Mouse (Mus musculus) fibroblast of lung, adult 2 months (primary cell): ENCODE results near the gene Plekhm3.

Source experiments
- DNase-seq: peaks from one replicate; pipeline ENCODE4 v3.0.0-alpha.2; 2011; ENCODE audit warnings: low read depth

The Plekhm3 gene

DNA sequence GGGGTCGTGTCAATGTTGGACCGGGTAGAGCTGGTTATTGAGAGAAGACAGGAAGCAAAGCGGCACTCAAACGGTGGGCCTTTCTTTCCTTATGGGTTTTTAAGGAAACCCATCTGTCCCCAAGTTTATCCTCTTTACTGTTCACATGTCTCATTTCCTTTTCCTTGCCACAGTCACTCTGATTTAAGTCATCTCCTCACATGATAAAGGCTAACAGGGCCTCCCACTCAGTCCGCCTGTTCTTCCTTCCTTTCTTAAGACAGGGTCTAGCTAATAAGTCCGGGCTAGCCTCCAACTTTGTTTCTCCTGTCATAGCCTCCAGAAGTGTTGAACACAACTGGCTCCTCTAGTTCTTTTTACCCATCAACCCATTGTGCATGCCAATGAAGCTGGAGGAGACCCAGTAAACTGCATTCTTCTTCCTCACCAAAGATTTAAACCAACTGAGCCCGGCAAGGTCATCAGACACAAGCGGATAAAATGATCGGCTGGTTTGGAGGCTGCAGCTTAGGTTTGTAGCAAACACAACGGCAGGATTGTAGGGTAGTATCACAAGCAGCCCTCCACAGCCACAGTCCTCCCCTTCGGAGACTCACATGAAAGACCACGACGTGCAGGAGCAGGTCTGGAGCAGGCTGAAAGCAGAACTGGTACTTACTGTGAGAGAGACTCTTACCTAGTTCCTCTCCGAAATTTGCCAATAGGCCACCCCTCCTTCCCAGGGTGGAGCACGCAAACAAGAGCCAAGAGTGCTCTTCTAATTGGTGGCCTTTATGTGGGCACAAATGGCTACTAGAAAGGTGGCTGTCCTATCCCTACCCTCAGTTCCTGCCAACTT lies 29.0 kb downstream of the Plekhm3 start:
- no peak for DNase-seq

DNA sequence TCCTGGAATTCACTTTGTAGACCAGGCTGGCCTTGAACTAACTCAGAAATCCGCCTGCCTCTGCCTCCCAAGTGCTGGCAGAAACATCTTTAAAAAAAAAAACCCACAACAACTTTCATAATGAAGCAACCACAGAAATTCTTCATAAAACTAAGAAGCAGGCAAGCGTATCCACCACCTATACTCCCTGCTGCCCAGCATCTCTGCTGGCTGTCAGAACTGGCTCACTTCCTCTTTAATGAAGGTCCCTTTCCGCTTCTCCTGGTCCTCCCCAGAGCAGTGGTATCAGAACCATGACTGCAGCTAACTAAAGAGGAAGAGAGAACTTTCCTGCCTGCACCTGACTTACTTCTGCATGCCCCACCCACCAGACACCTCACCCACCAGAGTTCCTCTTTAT lies 31.0 kb downstream of the Plekhm3 start:
- DNase-seq, result no peak

DNA sequence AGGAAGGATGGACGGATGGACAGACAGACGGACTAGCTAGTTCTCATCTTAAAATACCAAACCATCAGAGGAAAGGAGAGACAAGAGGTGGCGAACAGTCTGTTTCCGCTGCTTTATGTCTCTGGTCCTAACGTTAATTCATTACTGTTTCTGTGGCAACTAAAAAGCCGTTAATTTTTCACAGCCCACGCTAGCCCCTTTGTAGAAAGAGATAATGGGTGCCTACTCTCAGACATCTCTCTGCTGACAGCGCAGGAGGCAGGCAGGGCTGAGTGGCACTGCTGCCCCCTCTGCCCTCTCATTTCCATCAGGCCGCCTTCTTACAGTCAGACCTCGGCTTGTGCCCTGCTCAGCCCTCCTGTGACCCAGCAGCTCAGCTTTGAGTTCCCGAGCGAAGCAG lies 32.3 kb downstream of the Plekhm3 start:
- DNase-seq, result no peak

- no peak for DNase-seq
Measured at GRCm38 (mm10) chr1:64918810-64919528, 37.7 kb downstream of the Plekhm3 start.

DNA sequence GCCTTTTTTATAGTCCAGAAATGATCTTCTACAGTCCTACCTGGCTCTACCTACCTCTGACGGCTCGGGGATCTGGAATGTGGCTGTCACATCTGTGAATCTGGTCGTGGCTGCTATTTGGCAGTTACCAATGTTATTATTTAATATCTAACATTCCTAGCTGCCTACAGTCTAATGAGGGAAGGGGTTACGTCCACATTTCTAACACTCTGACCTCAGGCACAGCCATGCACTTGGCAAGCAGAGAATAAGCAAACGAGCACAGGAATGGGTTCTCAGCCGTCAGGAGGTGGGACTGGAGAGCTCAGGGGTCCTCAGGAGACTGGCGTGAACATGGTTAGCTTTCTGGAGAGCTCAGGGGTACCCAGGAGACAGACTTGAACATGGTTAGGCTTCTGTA lies 38.7 kb downstream of the Plekhm3 start:
- no peak for DNase-seq

DNA sequence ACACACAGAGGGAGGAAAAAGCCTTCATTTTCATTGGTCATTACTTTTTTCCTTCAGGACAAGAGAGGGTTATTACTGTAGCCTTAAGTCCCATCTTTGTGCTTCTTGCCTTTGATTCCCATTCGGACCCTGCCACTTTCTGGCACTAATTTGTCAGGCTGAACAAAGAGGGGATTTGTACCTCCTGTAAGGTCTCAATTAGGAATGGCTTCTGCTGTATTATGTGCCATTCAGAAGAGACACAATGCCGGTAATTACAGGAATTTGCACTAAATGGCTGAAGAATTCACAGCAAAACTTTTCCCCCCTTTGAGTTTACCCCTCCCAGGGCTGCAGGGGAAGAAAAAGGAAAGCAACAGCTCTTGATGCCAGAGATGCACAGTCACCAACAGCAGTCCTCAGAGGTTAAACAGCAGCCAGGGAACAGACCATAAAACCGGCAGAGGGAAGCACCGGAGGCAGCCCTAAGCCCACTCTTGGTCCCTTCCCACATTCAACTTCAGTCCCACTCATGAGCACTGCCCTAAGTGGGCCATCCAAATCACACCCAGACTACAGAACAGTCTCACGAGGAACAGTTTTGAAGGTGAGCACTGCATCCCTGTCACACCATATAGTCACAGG lies 39.6 kb downstream of the Plekhm3 start:
- no peak for DNase-seq

DNA sequence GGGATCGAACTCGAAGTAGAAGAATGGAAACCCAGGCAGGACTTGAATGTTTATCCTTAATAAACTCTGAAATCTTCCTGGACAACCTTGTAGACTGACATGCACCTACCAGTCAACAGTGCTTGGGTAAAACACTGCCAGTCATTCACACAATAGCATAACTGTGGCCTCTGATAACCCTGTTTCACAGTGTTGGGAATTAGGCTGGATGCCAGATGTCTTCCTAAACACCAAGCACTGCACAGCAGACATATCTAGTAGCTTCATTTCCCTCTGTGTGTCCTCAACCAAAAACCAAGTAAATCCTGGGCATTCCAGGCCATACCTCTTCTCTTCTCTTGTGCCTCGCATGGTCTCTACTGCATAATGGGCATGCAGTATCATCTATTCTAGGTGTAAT lies 42.3 kb downstream of the Plekhm3 start:
- no peak for DNase-seq

GRCm38 (mm10) chr1:64907740-64908139 lies 48.9 kb downstream of the Plekhm3 start:
- DNase-seq, result peak; percentile 52

GRCm38 (mm10) chr1:64906226-64906625 lies 50.4 kb downstream of the Plekhm3 start:
- DNase-seq, result no peak

- no peak for DNase-seq
Measured at GRCm38 (mm10) chr1:64903415-64903814, 53.2 kb downstream of the Plekhm3 start.

DNA sequence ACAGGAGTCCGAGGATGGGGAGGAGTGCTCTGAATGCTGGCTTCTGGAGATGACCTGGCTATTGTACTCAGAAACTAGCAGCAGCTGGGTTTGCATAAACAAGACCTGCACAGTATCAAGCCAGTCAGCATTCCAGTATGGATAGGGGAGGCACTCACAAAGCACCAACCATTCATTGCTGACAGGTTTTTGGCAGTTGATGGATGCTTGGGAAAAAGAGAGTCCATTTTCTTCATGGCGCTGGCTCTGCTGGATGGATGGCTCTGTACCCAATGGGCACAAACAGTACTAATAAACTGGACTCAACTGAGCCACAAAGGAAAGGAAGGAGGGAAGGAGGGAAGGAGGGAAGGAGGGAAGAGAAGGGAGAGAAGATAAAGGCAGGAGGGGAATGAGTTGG lies 53.8 kb downstream of the Plekhm3 start:
- no peak for DNase-seq

DNA sequence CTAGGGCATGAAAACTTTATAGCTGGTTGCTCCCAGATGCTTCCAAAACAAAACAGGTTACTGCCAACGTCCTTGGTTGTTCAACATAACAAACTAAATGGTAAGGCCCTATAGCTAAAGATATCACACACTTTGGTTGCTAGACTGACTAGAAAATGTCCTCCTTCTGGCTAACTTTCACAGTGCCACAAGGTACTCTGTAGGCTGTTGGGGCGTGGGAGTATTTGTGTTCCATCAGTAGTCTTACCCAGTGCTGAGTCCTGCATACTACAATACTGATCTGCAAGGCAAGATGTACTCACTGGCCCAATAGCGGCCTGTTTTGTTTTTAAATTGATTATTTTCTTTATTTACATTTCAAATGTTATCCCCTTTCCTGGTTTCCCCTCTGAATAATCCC lies 56.9 kb downstream of the Plekhm3 start:
- DNase-seq, result no peak

- DNase-seq, result no peak
Measured at GRCm38 (mm10) chr1:64897485-64897884, 59.1 kb downstream of the Plekhm3 start.

DNA sequence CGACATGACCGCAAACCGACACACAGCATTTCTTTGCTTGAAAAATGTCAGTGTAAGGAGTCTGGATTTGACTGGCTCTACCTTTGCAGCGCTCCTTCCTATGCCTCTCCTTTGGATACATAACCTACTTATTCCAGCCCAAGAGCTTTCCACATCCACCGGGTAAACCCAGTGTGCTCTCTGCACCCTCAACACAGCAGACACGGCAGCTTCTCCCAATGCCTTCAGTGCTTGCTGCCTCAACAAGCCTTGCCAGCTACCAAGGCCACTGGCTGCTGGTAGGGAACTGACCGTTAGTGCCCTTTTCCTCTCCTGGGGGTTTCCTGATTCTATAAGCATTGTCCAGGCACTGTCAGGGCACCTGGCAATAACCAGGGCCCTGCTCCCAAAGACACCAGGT lies 62.8 kb downstream of the Plekhm3 start:
- no peak for DNase-seq

DNA sequence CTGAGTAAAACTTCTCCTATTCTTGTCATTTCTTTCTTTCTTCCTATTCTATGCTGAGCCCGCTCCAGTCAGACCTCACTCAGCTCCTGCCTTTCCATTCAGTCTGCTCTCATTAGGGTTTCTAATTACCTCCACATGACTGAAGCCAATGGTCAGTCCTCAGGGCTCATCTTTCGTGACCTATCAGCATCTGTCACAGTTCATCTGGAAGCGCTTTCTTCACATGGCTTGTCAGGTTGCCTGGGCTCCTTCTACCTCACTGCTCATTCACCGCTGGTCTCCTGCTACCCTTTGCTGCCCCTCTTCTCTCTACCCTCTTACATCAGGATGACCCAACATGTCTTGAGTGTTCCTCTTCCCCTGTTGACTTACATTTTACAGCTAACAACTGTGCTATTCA lies 65.3 kb downstream of the Plekhm3 start:
- DNase-seq, result no peak

GRCm38 (mm10) chr1:64887502-64888203 lies 69.0 kb downstream of the Plekhm3 start:
- DNase-seq, result no peak

DNA sequence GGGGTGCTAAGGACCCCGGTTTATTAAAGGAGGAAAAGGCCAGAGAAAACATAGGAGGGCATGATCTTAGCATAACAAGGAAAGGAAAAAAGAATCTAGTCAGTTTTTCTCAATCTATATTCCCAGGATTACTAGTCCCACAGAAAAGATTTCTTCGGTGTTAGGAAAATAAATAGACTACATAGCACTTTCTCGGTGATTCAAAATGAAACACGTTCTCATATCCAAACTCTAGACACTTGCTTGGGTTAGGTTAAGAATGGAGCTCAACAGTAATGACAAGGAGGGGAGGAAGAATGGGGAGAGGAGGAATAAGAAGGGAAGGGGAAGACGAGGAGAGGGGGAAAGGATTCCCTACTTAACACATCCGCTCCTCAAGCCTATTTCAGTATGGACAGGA lies 69.9 kb downstream of the Plekhm3 start:
- no peak for DNase-seq

DNA sequence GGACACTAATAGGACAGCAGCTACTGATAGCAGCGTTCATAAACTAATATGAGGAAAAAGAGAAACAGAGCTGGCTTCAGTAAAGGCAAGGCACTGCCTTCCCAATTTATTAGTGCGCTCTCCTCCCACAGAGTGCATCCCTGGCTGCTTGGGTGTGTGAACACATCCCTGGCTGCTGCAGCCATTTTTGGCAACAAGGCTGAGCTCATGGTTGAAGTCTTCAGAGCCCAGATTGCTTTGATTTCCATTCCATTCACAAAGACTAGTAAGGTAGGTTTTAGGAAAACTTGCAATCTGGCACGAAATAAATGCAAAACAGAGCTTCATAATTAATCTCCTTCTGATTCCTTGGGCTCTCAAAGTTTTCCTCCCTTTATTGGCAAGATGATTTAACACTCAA lies 71.3 kb downstream of the Plekhm3 start:
- no peak for DNase-seq

DNA sequence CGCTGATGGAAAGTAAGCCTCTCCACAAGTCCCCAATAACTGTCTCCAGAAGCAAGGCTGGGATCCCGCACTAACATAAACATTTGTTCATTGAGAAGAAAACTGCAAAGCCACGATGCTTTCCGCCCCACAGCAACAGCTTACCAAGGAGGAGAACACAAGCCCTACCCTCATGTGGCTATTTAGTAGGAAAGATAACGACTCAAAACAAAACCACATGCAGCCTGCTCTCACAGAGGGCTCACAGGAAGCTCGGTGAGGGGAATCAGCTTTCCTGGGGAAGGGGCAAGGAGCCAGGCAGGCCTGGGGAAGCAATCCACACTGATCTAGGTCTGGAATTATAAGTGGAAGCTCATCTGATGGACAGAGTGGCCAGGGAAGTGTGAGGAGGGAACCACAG lies 72.6 kb downstream of the Plekhm3 start:
- DNase-seq, result no peak

DNA sequence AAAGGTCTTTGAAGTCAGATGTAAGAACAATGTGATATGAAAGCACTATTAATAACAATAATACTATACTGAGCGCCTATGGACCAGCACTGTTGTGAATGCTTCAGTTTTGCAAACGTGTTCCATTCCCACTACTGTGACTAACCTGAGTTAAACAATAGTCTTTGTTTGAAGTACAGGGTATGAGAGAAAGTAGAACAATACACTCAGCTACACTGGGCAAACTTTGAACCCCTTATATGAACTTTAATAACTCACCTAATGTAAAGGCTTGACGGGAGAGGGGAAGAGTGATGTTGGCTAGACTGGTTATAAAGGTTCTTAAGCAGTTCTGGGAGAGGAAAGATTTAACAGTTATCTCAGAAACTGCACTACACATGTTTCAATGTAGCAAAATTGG lies 76.0 kb downstream of the Plekhm3 start:
- no peak for DNase-seq

GRCm38 (mm10) chr1:64878795-64879240 lies 77.8 kb downstream of the Plekhm3 start:
- no peak for DNase-seq

- DNase-seq, result no peak
Measured at GRCm38 (mm10) chr1:64876276-64876675, 80.3 kb downstream of the Plekhm3 start.
